Mouse (Mus musculus): ENCODE measurements at regions not wholly inside any gene's neighbourhood (a gene's known extent, or its start where the extent isn't known, plus 50 kb on each side); places are given as distances from the start of the nearest gene placed in this dataset.

- no peaks in the 10 kb centered on the region for H3K4me1 ChIP-seq (ENCODE audit: control insufficient read depth, insufficient read depth, insufficient read length)
- 78% methylated on average over 8 of the region's 8 CpGs for WGBS
- H3K36me3 ChIP-seq (ENCODE audit: control insufficient read depth, insufficient read depth, low read length): no peaks in the 10 kb centered on the region
- no peak overlapping the region for H3K27ac ChIP-seq (ENCODE audit: insufficient read depth, low read length)
- no peak for DNase-seq (ENCODE audit: low read depth in 1 of 2, low spot score in 2 of 2)
- no peak for TF ChIP-seq POLR2A (IDR thresholded peaks at IDR 0.05; ENCODE audit: low read depth, low read length)
- TF ChIP-seq CTCF (IDR thresholded peaks at IDR 0.05; ENCODE audit: extremely low read depth, insufficient read depth, insufficient read length, insufficient replicate concordance): no peak
- H3K4me3 ChIP-seq (ENCODE audit: extremely low read depth, insufficient read depth, insufficient read length): no peak overlapping the region
- H3K27me3 ChIP-seq (ENCODE audit: control insufficient read depth, insufficient read depth, low read length): no peaks in the 10 kb centered on the region
Measured at GRCm38 (mm10) chr6:50915166-50916030, 261.2 kb upstream of the Npvf start.

GRCm38 (mm10) chr6:50918248-50918647 is 264.0 kb upstream of the Npvf start:
- H3K27ac ChIP-seq (ENCODE audit: insufficient read depth, low read length): no peak overlapping the region

GRCm38 (mm10) chr6:50922235-50922634 is 268.0 kb upstream of the Npvf start:
- Histone ChIP-seq H3K4me1 (ENCODE audit: control insufficient read depth, insufficient read depth, insufficient read length) (no peaks in the 10 kb centered on the region), H3K4me3 (ENCODE audit: extremely low read depth, insufficient read depth, insufficient read length) (no peak overlapping the region), H3K27ac (ENCODE audit: insufficient read depth, low read length) (no peak overlapping the region), H3K36me3 (ENCODE audit: control insufficient read depth, insufficient read depth, low read length) (no peaks in the 10 kb centered on the region), H3K27me3 (ENCODE audit: control insufficient read depth, insufficient read depth, low read length) (no peaks in the 10 kb centered on the region)
- TF ChIP-seq POLR2A (IDR thresholded peaks at IDR 0.05; ENCODE audit: low read depth, low read length) (no peak), CTCF (IDR thresholded peaks at IDR 0.05; ENCODE audit: extremely low read depth, insufficient read depth, insufficient read length, insufficient replicate concordance) (no peak)
- no peak for DNase-seq (ENCODE audit: low read depth in 1 of 2, low spot score in 2 of 2)
- 90% methylated on average over 3 of the region's 3 CpGs for WGBS

More at GRCm38 (mm10) chr6:50918248-50918647, 264.0 kb upstream of the Npvf start:
- DNase-seq (ENCODE audit: low read depth in 1 of 2, low spot score in 2 of 2): no peak
- Histone ChIP-seq H3K27me3 (ENCODE audit: control insufficient read depth, insufficient read depth, low read length) (no peaks in the 10 kb centered on the region), H3K4me1 (ENCODE audit: control insufficient read depth, insufficient read depth, insufficient read length) (no peaks in the 10 kb centered on the region), H3K4me3 (ENCODE audit: extremely low read depth, insufficient read depth, insufficient read length) (no peak overlapping the region), H3K36me3 (ENCODE audit: control insufficient read depth, insufficient read depth, low read length) (no peaks in the 10 kb centered on the region)
- TF ChIP-seq CTCF (IDR thresholded peaks at IDR 0.05; ENCODE audit: extremely low read depth, insufficient read depth, insufficient read length, insufficient replicate concordance) (no peak), POLR2A (IDR thresholded peaks at IDR 0.05; ENCODE audit: low read depth, low read length) (no peak)
- 81% methylated on average over 3 of the region's 3 CpGs for WGBS

GRCm38 (mm10) chr6:50924571-50924970 is 270.3 kb upstream of the Npvf start:
- Histone ChIP-seq H3K27me3 (ENCODE audit: control insufficient read depth, insufficient read depth, low read length) (no peaks in the 10 kb centered on the region), H3K27ac (ENCODE audit: insufficient read depth, low read length) (no peak overlapping the region), H3K36me3 (ENCODE audit: control insufficient read depth, insufficient read depth, low read length) (no peaks in the 10 kb centered on the region), H3K4me3 (ENCODE audit: extremely low read depth, insufficient read depth, insufficient read length) (no peak overlapping the region), H3K4me1 (ENCODE audit: control insufficient read depth, insufficient read depth, insufficient read length) (no peaks in the 10 kb centered on the region)
- WGBS: 61% methylated on average over 5 of the region's 5 CpGs
- no peak for DNase-seq (ENCODE audit: low read depth in 1 of 2, low spot score in 2 of 2)
- TF ChIP-seq CTCF (IDR thresholded peaks at IDR 0.05; ENCODE audit: extremely low read depth, insufficient read depth, insufficient read length, insufficient replicate concordance) (no peak), POLR2A (IDR thresholded peaks at IDR 0.05; ENCODE audit: low read depth, low read length) (no peak)

GRCm38 (mm10) chr6:50924998-50925397 is 270.8 kb upstream of the Npvf start:
- Histone ChIP-seq H3K36me3 (ENCODE audit: control insufficient read depth, insufficient read depth, low read length) (no peaks in the 10 kb centered on the region), H3K27me3 (ENCODE audit: control insufficient read depth, insufficient read depth, low read length) (no peaks in the 10 kb centered on the region), H3K4me3 (ENCODE audit: extremely low read depth, insufficient read depth, insufficient read length) (no peak overlapping the region), H3K27ac (ENCODE audit: insufficient read depth, low read length) (no peak overlapping the region), H3K4me1 (ENCODE audit: control insufficient read depth, insufficient read depth, insufficient read length) (no peaks in the 10 kb centered on the region)
- TF ChIP-seq POLR2A (IDR thresholded peaks at IDR 0.05; ENCODE audit: low read depth, low read length) (no peak), CTCF (IDR thresholded peaks at IDR 0.05; ENCODE audit: extremely low read depth, insufficient read depth, insufficient read length, insufficient replicate concordance) (no peak)
- 70% methylated on average over 7 of the region's 7 CpGs for WGBS
- DNase-seq (ENCODE audit: low read depth in 1 of 2, low spot score in 2 of 2): no peak

GRCm38 (mm10) chr6:50926313-50926712 is 272.1 kb upstream of the Npvf start:
- Histone ChIP-seq H3K4me1 (ENCODE audit: control insufficient read depth, insufficient read depth, insufficient read length) (no peaks in the 10 kb centered on the region), H3K27ac (ENCODE audit: insufficient read depth, low read length) (no peak overlapping the region), H3K36me3 (ENCODE audit: control insufficient read depth, insufficient read depth, low read length) (no peaks in the 10 kb centered on the region), H3K27me3 (ENCODE audit: control insufficient read depth, insufficient read depth, low read length) (no peaks in the 10 kb centered on the region), H3K4me3 (ENCODE audit: extremely low read depth, insufficient read depth, insufficient read length) (no peak overlapping the region)
- TF ChIP-seq CTCF (IDR thresholded peaks at IDR 0.05; ENCODE audit: extremely low read depth, insufficient read depth, insufficient read length, insufficient replicate concordance) (no peak), POLR2A (IDR thresholded peaks at IDR 0.05; ENCODE audit: low read depth, low read length) (no peak)
- DNase-seq (ENCODE audit: low read depth in 1 of 2, low spot score in 2 of 2): no peak
- 80% methylated on average over 1 of the region's 1 CpGs for WGBS

GRCm38 (mm10) chr6:50929503-50929902 is 275.3 kb upstream of the Npvf start:
- no peak overlapping the region for H3K27ac ChIP-seq (ENCODE audit: insufficient read depth, low read length)
- H3K4me3 ChIP-seq (ENCODE audit: extremely low read depth, insufficient read depth, insufficient read length): no peak overlapping the region
- TF ChIP-seq CTCF (IDR thresholded peaks at IDR 0.05; ENCODE audit: extremely low read depth, insufficient read depth, insufficient read length, insufficient replicate concordance) (no peak), POLR2A (IDR thresholded peaks at IDR 0.05; ENCODE audit: low read depth, low read length) (no peak)
- no peak for DNase-seq (ENCODE audit: low read depth in 1 of 2, low spot score in 2 of 2)
- H3K27me3 ChIP-seq (ENCODE audit: control insufficient read depth, insufficient read depth, low read length): no peaks in the 10 kb centered on the region
- H3K36me3 ChIP-seq (ENCODE audit: control insufficient read depth, insufficient read depth, low read length): no peaks in the 10 kb centered on the region
- 85% methylated on average over 9 of the region's 9 CpGs for WGBS
- H3K4me1 ChIP-seq (ENCODE audit: control insufficient read depth, insufficient read depth, insufficient read length): no peaks in the 10 kb centered on the region
